Mouse (Mus musculus) lung, postnatal 0 days (tissue): ENCODE measurements around the gene Nfkbie. TPM values are rescaled to one million over a fixed set of nuclear protein-coding genes. Genes with fewer than 3 reads are reported as not detected.

Experiments
- ATAC-seq: fragments of 200-750 bp; cut with Nextera tagmentation; 2 replicates; pipeline ENCODE4 v1.8.0; 2017; ENCODE audit warnings: moderate library complexity
- DNase-seq: peaks from one replicate; pipeline ENCODE4 v3.0.0-alpha.2; 2016; ENCODE audit warnings: low spot score
- H3K27ac ChIP-seq: fragments of 300-500 bp; sonication (generic); 2 replicates; pipeline ENCODE4 v1.5.1; 2014; ENCODE audit warnings: antibody characterized with exemption, mild to moderate bottlenecking, low read length, mixed read lengths
- H3K27me3 ChIP-seq: fragments of 300-500 bp; sonication (generic); replicated peaks from 2 replicates; pipeline ENCODE4 v1.6.1; 2014; ENCODE audit warnings: low read length, mixed read lengths; ENCODE audit not compliant: insufficient read depth
- H3K36me3 ChIP-seq: fragments of 300-500 bp; sonication (generic); 2 replicates; pipeline ENCODE4 v1.6.1; 2014; ENCODE audit warnings: low read length, mixed read lengths; ENCODE audit not compliant: insufficient read depth
- H3K4me1 ChIP-seq: fragments of 300-500 bp; sonication (generic); 2 replicates; pipeline ENCODE4 v1.6.1; 2014; ENCODE audit warnings: antibody characterized with exemption, low read depth, low read length, mixed read lengths; ENCODE audit not compliant: insufficient read depth
- H3K4me2 ChIP-seq: fragments of 300-500 bp; sonication (generic); replicated peaks from 2 replicates; pipeline ENCODE4 v1.6.1; 2014; ENCODE audit warnings: low read depth, mild to moderate bottlenecking, low read length, moderate library complexity, mixed read lengths
- H3K4me3 ChIP-seq: fragments of 300-500 bp; sonication (generic); 2 replicates; pipeline ENCODE4 v1.5.1; 2014; ENCODE audit warnings: low read depth, low read length
- H3K9ac ChIP-seq: fragments of 300-500 bp; sonication (generic); replicated peaks from 2 replicates; pipeline ENCODE4 v1.6.1; 2014; ENCODE audit warnings: low read depth, mild to moderate bottlenecking
- H3K9me3 ChIP-seq: fragments of 300-500 bp; sonication (generic); 2 replicates; pipeline ENCODE4 v1.6.1; 2016; ENCODE audit warnings: low read length, mixed read lengths
- CTCF ChIP-seq: IDR thresholded peaks from 2 replicates; pipeline ENCODE4 v1.5.1; 2016; ENCODE audit warnings: antibody characterized with exemption, mild to moderate bottlenecking
- EP300 ChIP-seq: IDR thresholded peaks from 2 replicates; pipeline ENCODE4 v1.6.1; 2016; ENCODE audit warnings: antibody characterized with exemption, mild to moderate bottlenecking, control low read depth
- WGBS: fragments of 180-500 bp; shearing (Covaris S2); extraction: QIAGEN DNeasy Blood & Tissue Kit; methylation state at CpG from one replicate; pipeline ENCODE4 v1.1.7; 2014; 5-methylcytosine and 5-hydroxymethylcytosine counted together
- polyA plus RNA-seq: library from polyadenylated mRNA; unstranded; fragments of >200 nt; fragmentation: Nextera tagmentation; extraction: Ambion mirVana; gene quantifications from 2 replicates; pipeline ENCODE4 v1.2.1, GENCODE M21; 2015

Nfkbie gene
- polyA plus RNA-seq, 1 experiment from 2014 or later: 2.4 TPM

GRCm38 (mm10) chr17:45610144-45610866 is 54.8 kb downstream of the Nfkbie start:
- ATAC-seq (peak; percentile 91), DNase-seq (peak; percentile 81)
- TF ChIP-seq EP300 (peak; percentile 51; the same call in 1 of the 2 replicates), CTCF (no peak)
- Histone ChIP-seq H3K36me3 (no peaks in the 10 kb centered on the region), H3K27ac (peak overlapping the region; percentile 62), H3K27me3 (no peaks in the 10 kb centered on the region), H3K4me2 (no peak overlapping the region), H3K9ac (no peak overlapping the region), H3K9me3 (no peaks in the 10 kb centered on the region), H3K4me3 (no peak overlapping the region), H3K4me1 (no peaks in the 10 kb centered on the region)
- 28% methylated on average over 5 of the region's 5 CpGs for WGBS

GRCm38 (mm10) chr17:45612008-45612407 is 56.5 kb downstream of the Nfkbie start:
- H3K4me2 ChIP-seq: no peak overlapping the region
- ATAC-seq (no peak), DNase-seq (no peak)
- 64% methylated on average over 8 of the region's 8 CpGs for WGBS
- H3K36me3 ChIP-seq: no peaks in the 10 kb centered on the region
- H3K27ac ChIP-seq: no peak overlapping the region
- no peaks in the 10 kb centered on the region for H3K27me3 ChIP-seq
- H3K4me3 ChIP-seq: no peak overlapping the region
- no peaks in the 10 kb centered on the region for H3K9me3 ChIP-seq
- H3K9ac ChIP-seq: no peak overlapping the region
- H3K4me1 ChIP-seq: no peaks in the 10 kb centered on the region
- no peak for TF ChIP-seq EP300
- no peak for TF ChIP-seq CTCF

Other genes starting within 250 kb of the Nfkbie start
- 30.3 and 37.8 TPM in 2 replicates for gene Cdc5l, start 122.0 kb upstream of the Nfkbie start, polyA plus RNA-seq
- 0.19 and 0.37 TPM in 2 replicates for gene Spats1, start 80.3 kb upstream of the Nfkbie start, polyA plus RNA-seq
- gene Aars2, start 48.9 kb upstream of the Nfkbie start, polyA plus RNA-seq: 5.9 and 6.0 TPM in 2 replicates
- 2.7 and 2.8 TPM in 2 replicates for gene Tcte1, start 32.3 kb upstream of the Nfkbie start, polyA plus RNA-seq
- 0.07 and 0.12 TPM in 2 replicates for gene Tmem151b, start 6.0 kb upstream of the Nfkbie start, polyA plus RNA-seq
- gene Slc35b2, start 8.2 kb downstream of the Nfkbie start, polyA plus RNA-seq: 84.8 and 85.1 TPM in 2 replicates
- 607 and 696 TPM in 2 replicates for gene Hsp90ab1, start 17.6 kb downstream of the Nfkbie start, polyA plus RNA-seq
- 99.8 and 120 TPM in 2 replicates for gene Slc29a1, start 43.9 kb downstream of the Nfkbie start, polyA plus RNA-seq
- not detected in 2 replicates for gene Mymx, start 46.4 kb downstream of the Nfkbie start, polyA plus RNA-seq
- gene Capn11, start 103.6 kb downstream of the Nfkbie start, polyA plus RNA-seq: 0.08 TPM in 1 of 2 replicates, not detected in the other
- gene Mrpl14, start 130.6 kb downstream of the Nfkbie start, polyA plus RNA-seq: 224 and 234 TPM in 2 replicates
- 78.5 and 88.2 TPM in 2 replicates for gene Tmem63b, start 131.2 kb downstream of the Nfkbie start, polyA plus RNA-seq
- gene 1600014C23Rik, start 178.1 kb downstream of the Nfkbie start, polyA plus RNA-seq: not detected in 2 replicates